Mouse (Mus musculus) bone marrow, adult 2 months (tissue): ENCODE data around the gene Adig.

ENCODE experiments used
- CTCF ChIP-seq: fragments of 200-500 bp; IDR thresholded peaks from 2 replicates; pipeline ENCODE4 v1.5.1; 2011; ENCODE audit warnings: low read length, control low read depth; ENCODE audit not compliant: control insufficient read depth, insufficient read depth
- POLR2A ChIP-seq: fragments of 200-500 bp; IDR thresholded peaks from 2 replicates; pipeline ENCODE4 v1.6.1; 2011; ENCODE audit warnings: low read depth, mild to moderate bottlenecking, control low read depth, low read length, borderline replicate concordance; ENCODE audit not compliant: control insufficient read depth

- no peak for TF ChIP-seq POLR2A
- TF ChIP-seq CTCF: no peak
Measured at GRCm38 (mm10) chr2:158518583-158518982, 16.2 kb downstream of the Adig start.
